Mouse (Mus musculus) neural tube, embryonic 11.5 days (tissue): Measurements from ENCODE around the gene Vps41. TPM values are rescaled to one million over a fixed set of nuclear protein-coding genes. Genes with fewer than 3 reads are reported as not detected.

Experiments
- ATAC-seq: fragments of 200-750 bp; cut with Nextera tagmentation; 2 replicates; pipeline ENCODE4 v1.8.0; 2017; ENCODE audit warnings: moderate number of reproducible peaks, mild to moderate bottlenecking, moderate TSS enrichment, moderate library complexity; ENCODE audit not compliant: insufficient read depth, low FRiP score, low TSS enrichment
- DNase-seq: peaks from one replicate; pipeline ENCODE4 v3.0.0-alpha.2; 2015; ENCODE audit warnings: low spot score
- H3K27ac ChIP-seq: fragments of 300-500 bp; sonication (generic); 2 replicates; pipeline ENCODE4 v1.5.1; 2014; ENCODE audit warnings: low read depth, mild to moderate bottlenecking, low read length
- H3K27me3 ChIP-seq: fragments of 300-500 bp; sonication (generic); 2 replicates; pipeline ENCODE4 v1.6.1; 2014; ENCODE audit warnings: mild to moderate bottlenecking, low read length, mixed read lengths; ENCODE audit not compliant: control insufficient read depth, insufficient read depth
- H3K36me3 ChIP-seq: fragments of 300-500 bp; sonication (generic); 2 replicates; pipeline ENCODE4 v1.6.1; 2014; ENCODE audit warnings: mild to moderate bottlenecking, low read length, moderate library complexity, mixed read lengths; ENCODE audit not compliant: control insufficient read depth, insufficient read depth
- H3K4me1 ChIP-seq: fragments of 300-500 bp; sonication (generic); 2 replicates; pipeline ENCODE4 v1.6.1; 2014; ENCODE audit warnings: low read length, mixed read lengths; ENCODE audit not compliant: control insufficient read depth, insufficient read depth
- H3K4me2 ChIP-seq: fragments of 300-500 bp; sonication (generic); 2 replicates; pipeline ENCODE4 v1.6.1; 2014; ENCODE audit warnings: low read depth, mild to moderate bottlenecking, moderate library complexity
- H3K4me3 ChIP-seq: fragments of 300-500 bp; sonication (generic); 2 replicates; pipeline ENCODE4 v1.5.1; 2014; ENCODE audit warnings: low read depth, low read length
- H3K9ac ChIP-seq: fragments of 300-500 bp; sonication (generic); 2 replicates; pipeline ENCODE4 v1.6.1; 2014; ENCODE audit warnings: mild to moderate bottlenecking, low read length
- H3K9me3 ChIP-seq: fragments of 300-500 bp; sonication (generic); 2 replicates; pipeline ENCODE4 v1.6.1; 2016; ENCODE audit warnings: low read length; ENCODE audit not compliant: control insufficient read depth
- WGBS: fragments of 180-500 bp; shearing (Covaris S2); extraction: QIAGEN DNeasy Blood & Tissue Kit; methylation state at CpG from one replicate; pipeline ENCODE4 v1.1.7; 2014; 5-methylcytosine and 5-hydroxymethylcytosine counted together
- polyA plus RNA-seq: library from polyadenylated mRNA; unstranded; fragments of >200 nt; fragmentation: Nextera tagmentation; extraction: Ambion mirVana; gene quantifications from 2 replicates; pipeline ENCODE4 v1.2.1, GENCODE M21; 2014

Gene Vps41
- polyA plus RNA-seq: 99.5 and 102 TPM in 2 replicates

- under 1% methylated on average over 21 of the region's 21 CpGs for WGBS
Measured at GRCm38 (mm10) chr13:18717185-18717584, at the start of gene Vps41. Gene Vps41 (plus strand): TSS chr13:18717286.

GRCm38 (mm10) chr13:18698518-18699065 lies 18.5 kb upstream of the Vps41 start:
- Histone ChIP-seq H3K27ac (no peak overlapping the region), H3K4me3 (no peak overlapping the region), H3K9me3 (no peaks in the 10 kb centered on the region), H3K4me1 (no peaks in the 10 kb centered on the region), H3K36me3 (no peaks in the 10 kb centered on the region), H3K27me3 (no peaks in the 10 kb centered on the region), H3K4me2 (no peak overlapping the region), H3K9ac (no peak overlapping the region)
- DNase-seq: peak; percentile 56
- peak; percentile 68; the same call in 1 of the 2 replicates for ATAC-seq
- 47% methylated on average over 7 of the region's 7 CpGs for WGBS

More at GRCm38 (mm10) chr13:18717185-18717584, at the start of gene Vps41:
- peak within 1 kb of the TSS; percentile 86 for H3K9ac ChIP-seq
- peak; percentile 75 for DNase-seq
- H3K9me3 ChIP-seq: no peaks in the 10 kb centered on the region
- peak within 1 kb of the TSS; percentile 79 for H3K4me3 ChIP-seq
- no peaks in the 10 kb centered on the region for H3K27me3 ChIP-seq
- H3K27ac ChIP-seq: no peak within 1 kb of the TSS
- peaks cover 3% of the 10 kb centered on the region for H3K4me1 ChIP-seq
- peak; percentile 97 for ATAC-seq
- H3K4me2 ChIP-seq: peak within 1 kb of the TSS; percentile 51
- no peaks in the 10 kb centered on the region for H3K36me3 ChIP-seq

GRCm38 (mm10) chr13:18711685-18712084 lies 5.4 kb upstream of the Vps41 start:
- H3K4me3 ChIP-seq: no peak overlapping the region
- DNase-seq (no peak), ATAC-seq (no peak)
- H3K4me1 ChIP-seq: no peaks in the 10 kb centered on the region
- no peaks in the 10 kb centered on the region for H3K9me3 ChIP-seq
- H3K36me3 ChIP-seq: no peaks in the 10 kb centered on the region
- no peak overlapping the region for H3K9ac ChIP-seq
- H3K27ac ChIP-seq: no peak overlapping the region
- no peaks in the 10 kb centered on the region for H3K27me3 ChIP-seq
- H3K4me2 ChIP-seq: no peak overlapping the region
- 94% methylated on average over 1 of the region's 1 CpGs for WGBS

- no peak for DNase-seq
- ATAC-seq: peak; percentile 49
- H3K27me3 ChIP-seq: no peaks in the 10 kb centered on the region
- no peaks in the 10 kb centered on the region for H3K36me3 ChIP-seq
- 51% methylated on average over 5 of the region's 5 CpGs for WGBS
- no peak overlapping the region for H3K9ac ChIP-seq
- H3K4me1 ChIP-seq: peaks cover 3% of the 10 kb centered on the region
- no peak overlapping the region for H3K4me3 ChIP-seq
- no peaks in the 10 kb centered on the region for H3K9me3 ChIP-seq
- H3K4me2 ChIP-seq: no peak overlapping the region
- no peak overlapping the region for H3K27ac ChIP-seq
Measured at GRCm38 (mm10) chr13:18716707-18717106, 379 bp upstream of the Vps41 start.

GRCm38 (mm10) chr13:18718461-18718860 lies 1.4 kb downstream of the Vps41 start:
- Histone ChIP-seq H3K9me3 (no peaks in the 10 kb centered on the region), H3K27ac (no peak overlapping the region), H3K36me3 (no peaks in the 10 kb centered on the region), H3K4me3 (no peak overlapping the region), H3K4me2 (no peak overlapping the region), H3K4me1 (peaks cover 3% of the 10 kb centered on the region), H3K27me3 (no peaks in the 10 kb centered on the region), H3K9ac (no peak overlapping the region)
- ATAC-seq (no peak), DNase-seq (no peak)
- WGBS: 80% methylated on average over 5 of the region's 5 CpGs

- Histone ChIP-seq H3K4me3 (no peak overlapping the region), H3K4me2 (no peak overlapping the region), H3K27ac (no peak overlapping the region), H3K27me3 (no peaks in the 10 kb centered on the region), H3K9ac (no peak overlapping the region), H3K9me3 (no peaks in the 10 kb centered on the region), H3K36me3 (no peaks in the 10 kb centered on the region), H3K4me1 (no peaks in the 10 kb centered on the region)
- DNase-seq: no peak
- ATAC-seq: no peak
- 95% methylated on average over 3 of the region's 3 CpGs for WGBS
Measured at GRCm38 (mm10) chr13:18730666-18731065, 13.6 kb downstream of the Vps41 start.

GRCm38 (mm10) chr13:18736590-18736989 lies 19.5 kb downstream of the Vps41 start:
- WGBS: 87% methylated on average over 1 of the region's 1 CpGs
- H3K9ac ChIP-seq: no peak overlapping the region
- H3K36me3 ChIP-seq: peaks cover 5% of the 10 kb centered on the region
- no peak for ATAC-seq
- DNase-seq: no peak
- H3K4me1 ChIP-seq: no peaks in the 10 kb centered on the region
- H3K9me3 ChIP-seq: no peaks in the 10 kb centered on the region
- H3K27ac ChIP-seq: no peak overlapping the region
- H3K27me3 ChIP-seq: no peaks in the 10 kb centered on the region
- no peak overlapping the region for H3K4me3 ChIP-seq
- H3K4me2 ChIP-seq: no peak overlapping the region

- Histone ChIP-seq H3K27ac (peak overlapping the region; percentile 34; the same call in 1 of the 2 replicates), H3K4me3 (no peak overlapping the region), H3K4me1 (no peaks in the 10 kb centered on the region), H3K9ac (no peak overlapping the region), H3K27me3 (no peaks in the 10 kb centered on the region), H3K9me3 (no peaks in the 10 kb centered on the region), H3K36me3 (peaks cover 5% of the 10 kb centered on the region), H3K4me2 (no peak overlapping the region; the same call in 1 of the 2 replicates)
- WGBS: 83% methylated on average over 16 of the region's 16 CpGs
- DNase-seq (peak; percentile 20), ATAC-seq (peak; percentile 41; the same call in 1 of the 2 replicates)
Measured at GRCm38 (mm10) chr13:18743575-18744265, 26.6 kb downstream of the Vps41 start.

GRCm38 (mm10) chr13:18744266-18744652 lies 27.2 kb downstream of the Vps41 start:
- no peak for ATAC-seq
- Histone ChIP-seq H3K27ac (no peak overlapping the region), H3K27me3 (no peaks in the 10 kb centered on the region), H3K9me3 (no peaks in the 10 kb centered on the region), H3K4me1 (no peaks in the 10 kb centered on the region), H3K36me3 (peaks cover 5% of the 10 kb centered on the region), H3K4me2 (no peak overlapping the region), H3K4me3 (no peak overlapping the region), H3K9ac (no peak overlapping the region)
- no peak for DNase-seq
- 82% methylated on average over 4 of the region's 4 CpGs for WGBS
